Mouse (Mus musculus) testis, postnatal 14 days (tissue): ENCODE data around the gene Ccdc142.
A peak's percentile ranks its signal among the peaks of the same experiment; 100 is the strongest.

Source experiments
- DNase-seq: peaks from one replicate; pipeline ENCODE4 v3.0.0; 2021; ENCODE audit warnings: low spot score

Ccdc142 gene

GRCm38 (mm10) chr6:83084477-83084876, 16.9 kb upstream of the Ccdc142 start:
- no peak for DNase-seq

- no peak for DNase-seq
These were observed 15.0 kb upstream of the Ccdc142 start, which contains the start of gene Lbx2 for GRCm38 (mm10) chr6:83086121-83087035. TSS of gene Lbx2 (plus strand) at chr6:83086367.

- no peak for DNase-seq
These were observed 14.0 kb upstream of the Ccdc142 start for GRCm38 (mm10) chr6:83087205-83087925.

- DNase-seq: no peak
These were observed 13.5 kb upstream of the Ccdc142 start for GRCm38 (mm10) chr6:83087926-83088260.

GRCm38 (mm10) chr6:83092416-83093127, 8.8 kb upstream of the Ccdc142 start:
- no peak for DNase-seq

- no peak for DNase-seq
These were observed 5.4 kb upstream of the Ccdc142 start for GRCm38 (mm10) chr6:83095968-83096367.

- no peak for DNase-seq
These were observed 3.0 kb upstream of the Ccdc142 start for GRCm38 (mm10) chr6:83098411-83098810.

- DNase-seq: peak; percentile 74
These were observed 521 bp downstream of the Ccdc142 start for GRCm38 (mm10) chr6:83101688-83102556.

- DNase-seq: no peak
These were observed 1.8 kb downstream of the Ccdc142 start for GRCm38 (mm10) chr6:83103130-83103650.

- DNase-seq: no peak
These were observed 2.8 kb downstream of the Ccdc142 start for GRCm38 (mm10) chr6:83104158-83104557.

- DNase-seq: peak; percentile 74
These were observed 6.4 kb downstream of the Ccdc142 start for GRCm38 (mm10) chr6:83107566-83108400.

GRCm38 (mm10) chr6:83108762-83109668, 7.6 kb downstream of the Ccdc142 start, which contains the start of gene Mrpl53:
TSS of gene Mrpl53 (plus strand) at chr6:83109040.
- peak; percentile 83 for DNase-seq

- no peak for DNase-seq
These were observed 10.2 kb downstream of the Ccdc142 start for GRCm38 (mm10) chr6:83111510-83112136.

GRCm38 (mm10) chr6:83115011-83115671, 13.7 kb downstream of the Ccdc142 start, which contains the start of gene Mogs:
TSS of gene Mogs (plus strand) at chr6:83115496.
- DNase-seq: peak; percentile 90

GRCm38 (mm10) chr6:83115682-83116372, 14.4 kb downstream of the Ccdc142 start:
- peak; percentile 50 for DNase-seq

- no peak for DNase-seq
These were observed 15.2 kb downstream of the Ccdc142 start for GRCm38 (mm10) chr6:83116373-83117164.

- no peak for DNase-seq
These were observed 15.7 kb downstream of the Ccdc142 start for GRCm38 (mm10) chr6:83117165-83117438.
